8 mouse cellular contexts compared by ENCODE assay signal in genomic region chr8:108690576-108691455, GRCm38 (mm10).
DNase-seq lines count a peak whose midpoint lies in the region; ATAC-seq and TF ChIP-seq lines count a peak whose summit lies in the region.

No protein-coding gene starts in this region.

- no peak overlapping the region for H3K4me3 ChIP-seq in layer of hippocampus, adult 2 months
- peak overlapping the region; percentile 53; the same call in 1 of the 2 replicates for H3K4me3 ChIP-seq in embryonic facial prominence, embryonic 10.5 days
- no peak overlapping the region for H3K4me3 ChIP-seq in hindbrain, embryonic 11.5 days (ENCODE audit: low read depth, low read length)
- 0 out of 2 replicates have a peak overlapping the region, but pooled peaks have one; percentile 23 for H3K4me3 ChIP-seq in liver, postnatal 0 days (ENCODE audit: low read depth, low read length)

- TF ChIP-seq CTCF in layer of hippocampus, adult 2 months (conservative IDR thresholded peaks at IDR 0.05) = no peak
- no peak for TF ChIP-seq CTCF in liver, postnatal 0 days (IDR thresholded peaks at IDR 0.05; ENCODE audit: low read depth)

- TF ChIP-seq EP300 in liver, postnatal 0 days (IDR thresholded peaks at IDR 0.05; ENCODE audit: low read depth) = no peak

- H3K36me3 ChIP-seq in embryonic facial prominence, embryonic 10.5 days (replicated peaks) = no peaks in the 10 kb centered on the region
- no peaks in the 10 kb centered on the region for H3K36me3 ChIP-seq in hindbrain, embryonic 11.5 days (ENCODE audit: control insufficient read depth, insufficient read depth, low read length)
- H3K36me3 ChIP-seq in liver, postnatal 0 days (replicated peaks; ENCODE audit: insufficient read depth, low read length) = no peaks in the 10 kb centered on the region

- H3K9me3 ChIP-seq in embryonic facial prominence, embryonic 10.5 days = no peaks in the 10 kb centered on the region
- no peaks in the 10 kb centered on the region for H3K9me3 ChIP-seq in hindbrain, embryonic 11.5 days (ENCODE audit: control insufficient read depth, low read length)
- no peaks in the 10 kb centered on the region for H3K9me3 ChIP-seq in liver, postnatal 0 days (ENCODE audit: low read length)

- WGBS in embryonic facial prominence, embryonic 10.5 days = 27% methylated on average over 14 of the region's 14 CpGs
- WGBS in hindbrain, embryonic 11.5 days = 30% methylated on average over 14 of the region's 14 CpGs
- 25% methylated on average over 14 of the region's 14 CpGs for WGBS in liver, postnatal 0 days (ENCODE audit: insufficient replicate concordance)

- H3K27ac ChIP-seq in layer of hippocampus, adult 2 months = no peak overlapping the region
- no peak overlapping the region for H3K27ac ChIP-seq in embryonic facial prominence, embryonic 10.5 days (replicated peaks)
- H3K27ac ChIP-seq in hindbrain, embryonic 11.5 days (ENCODE audit: low read depth, low read length) = peak overlapping the region; percentile 47; the same call in 1 of the 2 replicates
- H3K27ac ChIP-seq in liver, postnatal 0 days (ENCODE audit: low read depth) = no peak overlapping the region

- peak; percentile 27 to 49 for DNase-seq in layer of hippocampus, postnatal 10 days (ENCODE audit: low spot score in 2 of 2)
- DNase-seq in layer of hippocampus, adult 2 months (ENCODE audit: low spot score in 2 of 2) = no peak
- DNase-seq in embryonic facial prominence, embryonic 10.5 days (ENCODE audit: low spot score) = peak; percentile 55
- peak; percentile 44 for DNase-seq in hindbrain, embryonic 11.5 days (ENCODE audit: low spot score)
- no peak for DNase-seq in liver, postnatal 0 days
- no peak for DNase-seq in spleen, postnatal 14 days (ENCODE audit: low spot score in 2 of 2)
- no peak for DNase-seq in ovary, postnatal 10 days (ENCODE audit: low spot score)
- DNase-seq in layer of hippocampus, adult 18-20 months (ENCODE audit: low spot score in 2 of 2) = no peak

- H3K4me2 ChIP-seq in hindbrain, embryonic 11.5 days (replicated peaks; ENCODE audit: low read depth, low read length) = peak overlapping the region; percentile 12
- H3K4me2 ChIP-seq in liver, postnatal 0 days (ENCODE audit: low read depth, low read length) = peak overlapping the region; percentile 66

- no peak; the same call in 1 of the 2 replicates for ATAC-seq in hindbrain, embryonic 11.5 days (ENCODE audit: low FRiP score)
- peak; percentile 32; the same call in 1 of the 2 replicates for ATAC-seq in liver, postnatal 0 days

- H3K9ac ChIP-seq in hindbrain, embryonic 11.5 days (ENCODE audit: low read depth, low read length) = peak overlapping the region; percentile 36; the same call in 1 of the 2 replicates
- H3K9ac ChIP-seq in liver, postnatal 0 days (replicated peaks) = no peak overlapping the region

- H3K4me1 ChIP-seq in embryonic facial prominence, embryonic 10.5 days = peaks cover 47% of the 10 kb centered on the region
- H3K4me1 ChIP-seq in hindbrain, embryonic 11.5 days (replicated peaks; ENCODE audit: control insufficient read depth, insufficient read depth, low read length) = peaks cover 10% of the 10 kb centered on the region
- peaks cover 18% of the 10 kb centered on the region for H3K4me1 ChIP-seq in liver, postnatal 0 days (ENCODE audit: insufficient read depth)

- peaks cover 51% of the 10 kb centered on the region for H3K27me3 ChIP-seq in embryonic facial prominence, embryonic 10.5 days (replicated peaks; ENCODE audit: low read depth, poor library complexity, severe bottlenecking)
- H3K27me3 ChIP-seq in hindbrain, embryonic 11.5 days (ENCODE audit: control insufficient read depth, insufficient read depth, low read length) = peaks cover 20% of the 10 kb centered on the region
- H3K27me3 ChIP-seq in liver, postnatal 0 days (ENCODE audit: insufficient read depth, low read length) = peaks cover 18% of the 10 kb centered on the region

Comparison
In these comparisons a context has a peak if more than half of its experiments do, and no peak if none do; other contexts are left out.
1. DNase-seq: peak in layer of hippocampus, postnatal 10 days (2 of 2), embryonic facial prominence, embryonic 10.5 days (single experiment) and hindbrain, embryonic 11.5 days (single experiment); none in layer of hippocampus, adult 2 months (0 of 2), liver, postnatal 0 days (single experiment), spleen, postnatal 14 days (0 of 2), ovary, postnatal 10 days (single experiment) and layer of hippocampus, adult 18-20 months (0 of 2).
2. H3K4me3 ChIP-seq: peak in embryonic facial prominence, embryonic 10.5 days (single experiment) and liver, postnatal 0 days (single experiment); none in layer of hippocampus, adult 2 months (single experiment) and hindbrain, embryonic 11.5 days (single experiment).